Mouse (Mus musculus): ENCODE data around the gene Rab1b. TPM values are rescaled to one million over a fixed set of nuclear protein-coding genes. Genes with fewer than 3 reads are reported as not detected.

Rab1b gene
- polyA plus RNA-seq, 1 experiment from 2014 or later, result 240 TPM

DNA sequence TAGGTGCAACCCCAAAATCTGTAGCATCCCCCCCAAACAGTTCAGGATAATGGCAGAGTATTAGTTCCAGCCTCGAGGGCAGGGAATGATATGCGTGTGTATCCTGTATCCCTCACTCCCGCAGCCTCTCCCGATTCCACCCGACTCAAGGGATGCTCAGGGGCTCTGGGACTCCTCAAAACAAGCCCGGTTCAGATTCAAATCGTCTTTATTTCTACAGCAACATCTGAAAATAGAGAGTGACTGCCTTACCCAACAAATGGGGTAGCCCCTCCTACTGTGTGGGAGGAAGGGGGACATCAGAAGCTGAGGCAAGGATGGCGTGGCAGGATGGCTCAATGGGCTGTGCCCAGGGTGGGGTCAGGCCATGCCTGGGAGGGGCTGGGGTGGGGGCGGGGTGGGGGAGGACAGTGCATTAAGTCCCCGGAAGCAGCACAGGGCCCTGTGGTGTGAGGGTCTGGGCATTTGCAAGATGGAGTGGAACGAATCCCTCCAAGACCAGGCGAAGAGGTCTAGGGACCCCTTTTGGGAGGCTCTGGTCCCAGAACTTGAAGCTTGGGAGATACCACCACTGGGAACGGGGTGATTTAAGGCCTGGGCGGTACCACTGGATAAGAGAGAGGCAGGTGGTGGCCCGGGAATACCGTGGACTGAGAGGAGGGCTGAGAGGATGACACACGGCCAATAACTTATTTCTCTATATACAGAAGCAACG lies 841 bp upstream of the Rab1b start:
- no peak overlapping the region for H3K4me3 ChIP-seq (ENCODE audit: low read depth, low read length)
- H3K9ac ChIP-seq (replicated peaks; ENCODE audit: low read depth), result no peak overlapping the region
- ATAC-seq (no peak), DNase-seq (ENCODE audit: low spot score) (no peak)
- no peak overlapping the region for H3K27ac ChIP-seq (ENCODE audit: low read length)
- H3K9me3 ChIP-seq (ENCODE audit: low read length), result no peaks in the 10 kb centered on the region
- TF ChIP-seq EP300 (IDR thresholded peaks at IDR 0.05), result no peak
- TF ChIP-seq CTCF (IDR thresholded peaks at IDR 0.05), result no peak
- H3K4me1 ChIP-seq (ENCODE audit: insufficient read depth, low read depth, low read length), result peaks cover 7% of the 10 kb centered on the region; the same call in 1 of the 2 replicates
- WGBS, result 66% methylated on average over 18 of the region's 18 CpGs
- H3K36me3 ChIP-seq (ENCODE audit: insufficient read depth, low read length), result peaks cover 19% of the 10 kb centered on the region
- 0 out of 2 replicates have a peak overlapping the region, but pooled peaks have one; percentile 91 for H3K4me2 ChIP-seq (replicated peaks; ENCODE audit: low read depth, low read length)
- no peaks in the 10 kb centered on the region for H3K27me3 ChIP-seq (replicated peaks; ENCODE audit: insufficient read depth, low read length)

DNA sequence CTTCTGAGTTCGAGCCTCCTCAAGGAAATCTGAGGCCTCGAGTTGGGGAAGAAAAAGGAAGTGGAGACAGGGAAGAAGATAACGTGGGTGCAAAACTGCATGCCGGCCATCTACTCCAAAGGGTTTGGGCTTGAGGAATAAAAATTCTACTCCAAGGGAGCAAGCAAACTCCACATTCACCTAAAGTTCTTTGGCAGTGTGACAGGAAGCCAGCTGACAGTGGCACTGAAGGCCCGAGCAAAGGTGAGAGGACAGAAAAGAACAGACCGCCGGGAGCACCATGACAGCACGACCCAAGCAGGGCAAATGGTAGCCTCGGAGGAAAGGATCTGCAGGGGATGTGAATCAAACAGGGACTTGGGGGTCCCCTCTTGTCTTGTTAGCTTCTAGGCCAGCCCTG lies 798 bp downstream of the Rab1b start:
- peaks cover 7% of the 10 kb centered on the region; the same call in 1 of the 2 replicates for H3K4me1 ChIP-seq (ENCODE audit: insufficient read depth, low read depth, low read length)
- 3% methylated on average over 9 of the region's 9 CpGs for WGBS
- no peaks in the 10 kb centered on the region for H3K9me3 ChIP-seq (ENCODE audit: low read length)
- H3K4me3 ChIP-seq (ENCODE audit: low read depth, low read length), result peak overlapping the region; percentile 87
- H3K27ac ChIP-seq (ENCODE audit: low read length), result peak overlapping the region; percentile 92
- ATAC-seq (no peak), DNase-seq (ENCODE audit: low spot score) (no peak)
- TF ChIP-seq CTCF (IDR thresholded peaks at IDR 0.05) (no peak), EP300 (IDR thresholded peaks at IDR 0.05) (no peak)
- peak overlapping the region; percentile 91 for H3K4me2 ChIP-seq (replicated peaks; ENCODE audit: low read depth, low read length)
- peak overlapping the region; percentile 82 for H3K9ac ChIP-seq (replicated peaks; ENCODE audit: low read depth)
- no peaks in the 10 kb centered on the region for H3K27me3 ChIP-seq (replicated peaks; ENCODE audit: insufficient read depth, low read length)
- peaks cover 33% of the 10 kb centered on the region for H3K36me3 ChIP-seq (ENCODE audit: insufficient read depth, low read length)

DNA sequence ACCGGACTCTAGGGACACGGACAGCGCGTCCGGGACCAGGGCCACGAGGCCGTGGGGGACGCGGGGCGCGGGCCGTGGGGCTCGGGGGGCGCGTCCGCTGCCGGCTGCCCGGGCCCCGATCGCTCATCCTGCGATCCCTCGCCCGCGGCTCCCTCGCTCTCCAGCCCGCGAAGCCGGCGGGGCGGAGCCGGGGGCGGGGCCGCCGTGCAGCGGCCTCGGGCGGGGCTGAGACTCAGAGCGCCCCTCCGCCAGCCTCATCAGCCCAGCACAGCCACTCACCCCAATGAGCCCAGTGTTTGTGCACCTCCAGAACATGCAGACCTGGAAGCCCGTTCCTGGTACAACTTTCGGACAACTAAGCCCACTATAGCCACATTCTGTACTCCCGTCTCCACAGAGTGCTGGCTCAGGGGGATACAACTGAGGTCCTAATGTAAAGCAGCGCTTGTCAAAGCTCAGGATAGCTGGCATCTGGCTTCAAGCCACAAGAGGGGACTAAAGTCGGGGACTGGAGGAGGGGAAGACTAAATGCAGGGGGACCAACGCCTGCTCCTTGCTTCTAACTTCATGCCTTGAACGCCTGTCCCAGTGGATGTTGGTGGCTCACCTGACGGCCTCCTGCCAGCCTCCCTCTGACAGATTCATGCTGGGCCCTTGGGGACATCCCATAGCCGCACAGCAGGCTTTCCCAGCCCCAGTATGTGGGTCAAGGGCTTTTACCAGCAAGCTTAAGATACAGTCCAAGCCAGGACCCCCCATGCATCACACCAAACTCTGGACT lies 8.3 kb downstream of the Rab1b start, which contains the start of gene Cnih2:
TSS of gene Cnih2 (minus strand) at position 159 of the 781 bp plus-strand sequence.
- WGBS, result 6% methylated on average over 34 of the region's 48 CpGs
- TF ChIP-seq EP300 (IDR thresholded peaks at IDR 0.05) (no peak), CTCF (IDR thresholded peaks at IDR 0.05) (no peak)
- peaks cover 30% of the 10 kb centered on the region for H3K36me3 ChIP-seq (ENCODE audit: insufficient read depth, low read length)
- H3K4me1 ChIP-seq (ENCODE audit: insufficient read depth, low read depth, low read length), result peaks cover 4% of the 10 kb centered on the region; the same call in 1 of the 2 replicates
- H3K27ac ChIP-seq (ENCODE audit: low read length), result no peak within 1 kb of the TSS
- peak; percentile 57 for ATAC-seq
- H3K4me2 ChIP-seq (replicated peaks; ENCODE audit: low read depth, low read length), result peak within 1 kb of the TSS; percentile 80
- H3K9ac ChIP-seq (replicated peaks; ENCODE audit: low read depth), result no peak within 1 kb of the TSS
- H3K4me3 ChIP-seq (ENCODE audit: low read depth, low read length), result peak within 1 kb of the TSS; percentile 28
- H3K9me3 ChIP-seq (ENCODE audit: low read length), result no peaks in the 10 kb centered on the region
- peak; percentile 63 for DNase-seq (ENCODE audit: low spot score)
- H3K27me3 ChIP-seq (replicated peaks; ENCODE audit: insufficient read depth, low read length), result no peaks in the 10 kb centered on the region

DNA sequence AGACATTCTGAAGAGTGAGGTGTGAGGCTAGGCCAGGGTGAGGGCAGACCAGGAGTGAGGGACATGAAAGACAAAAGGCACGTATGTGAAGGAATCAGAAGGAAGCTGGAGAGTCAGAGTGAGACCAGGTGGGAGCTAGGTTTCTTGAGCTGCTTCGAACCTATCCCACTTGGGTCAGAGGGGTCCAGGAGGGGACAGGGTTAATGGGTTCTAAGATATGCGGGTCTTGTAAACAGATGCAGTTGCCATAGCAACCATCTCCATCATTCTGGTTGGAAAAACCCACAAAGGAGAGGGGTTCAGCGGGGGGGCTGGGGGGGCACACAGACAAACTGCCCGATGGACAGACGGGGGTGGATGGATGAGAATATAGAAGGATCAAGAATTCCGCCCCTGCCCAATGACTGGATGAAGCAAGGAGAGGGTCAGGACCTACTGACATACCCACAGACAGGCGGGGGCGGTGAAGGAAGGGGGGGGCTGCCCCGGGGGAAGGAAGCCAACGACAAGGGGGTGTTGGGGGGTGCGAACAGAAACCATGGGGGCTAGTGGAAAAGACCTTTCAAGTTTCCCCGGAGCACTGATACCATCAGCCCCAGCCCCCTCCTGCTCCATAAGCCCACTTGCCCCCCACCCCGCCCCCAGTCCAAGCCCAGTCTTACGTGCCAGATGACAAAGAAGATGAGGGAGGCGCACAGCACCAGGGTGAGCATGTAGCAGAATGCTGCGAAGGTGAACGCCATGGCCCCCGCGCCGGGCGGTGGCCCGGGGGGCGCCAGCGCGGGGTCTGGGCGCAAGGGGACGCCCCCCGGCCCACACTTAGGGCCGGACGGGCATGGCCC lies 9.1 kb downstream of the Rab1b start:
- Histone ChIP-seq H3K9me3 (ENCODE audit: low read length) (no peaks in the 10 kb centered on the region), H3K27me3 (replicated peaks; ENCODE audit: insufficient read depth, low read length) (no peaks in the 10 kb centered on the region), H3K4me1 (ENCODE audit: insufficient read depth, low read depth, low read length) (peaks cover 4% of the 10 kb centered on the region; the same call in 1 of the 2 replicates), H3K9ac (replicated peaks; ENCODE audit: low read depth) (no peak overlapping the region), H3K4me3 (ENCODE audit: low read depth, low read length) (peak overlapping the region; percentile 28), H3K4me2 (replicated peaks; ENCODE audit: low read depth, low read length) (peak overlapping the region; percentile 80), H3K27ac (ENCODE audit: low read length) (no peak overlapping the region), H3K36me3 (ENCODE audit: insufficient read depth, low read length) (peaks cover 22% of the 10 kb centered on the region)
- DNase-seq (ENCODE audit: low spot score) (no peak), ATAC-seq (no peak; the same call in 1 of the 2 replicates)
- TF ChIP-seq EP300 (IDR thresholded peaks at IDR 0.05) (no peak), CTCF (IDR thresholded peaks at IDR 0.05) (no peak)
- 10% methylated on average over 30 of the region's 31 CpGs for WGBS

DNA sequence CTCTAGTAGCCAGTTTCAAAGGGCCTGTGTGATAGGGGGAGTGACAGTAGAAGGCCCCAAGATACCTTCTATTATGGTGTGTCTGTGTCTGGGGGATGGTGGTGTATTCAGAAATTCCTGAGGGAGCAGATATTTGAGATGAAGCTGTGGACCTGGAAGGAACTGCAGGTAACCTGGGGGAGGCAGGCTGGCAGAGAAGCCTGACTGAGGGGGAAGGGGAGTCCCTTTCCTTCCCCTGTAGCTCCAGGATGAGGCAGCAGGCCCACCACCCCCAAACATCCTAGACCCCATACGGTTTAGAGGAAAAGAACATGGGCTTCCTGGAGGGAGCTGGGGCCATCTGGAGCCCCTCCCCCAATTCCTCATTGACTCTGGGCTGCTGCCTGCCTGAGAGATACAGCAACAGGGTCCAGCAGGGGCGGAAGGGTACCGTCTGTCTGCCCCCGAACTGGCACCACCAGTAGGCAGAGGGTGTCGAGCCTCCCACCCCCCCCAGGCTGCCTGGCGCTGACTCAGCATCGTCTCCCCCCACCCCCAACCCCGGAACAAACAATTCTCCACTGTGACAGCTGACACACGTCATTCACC lies 10.9 kb downstream of the Rab1b start:
- Histone ChIP-seq H3K36me3 (ENCODE audit: insufficient read depth, low read length) (peaks cover 19% of the 10 kb centered on the region; the same call in 1 of the 2 replicates), H3K27me3 (replicated peaks; ENCODE audit: insufficient read depth, low read length) (no peaks in the 10 kb centered on the region), H3K27ac (ENCODE audit: low read length) (no peak overlapping the region), H3K4me2 (replicated peaks; ENCODE audit: low read depth, low read length) (no peak overlapping the region), H3K4me3 (ENCODE audit: low read depth, low read length) (no peak overlapping the region), H3K9ac (replicated peaks; ENCODE audit: low read depth) (no peak overlapping the region), H3K4me1 (ENCODE audit: insufficient read depth, low read depth, low read length) (peaks cover 4% of the 10 kb centered on the region; the same call in 1 of the 2 replicates), H3K9me3 (ENCODE audit: low read length) (no peaks in the 10 kb centered on the region)
- DNase-seq (ENCODE audit: low spot score) (no peak), ATAC-seq (no peak)
- 8% methylated on average over 9 of the region's 9 CpGs for WGBS
- no peak for TF ChIP-seq EP300 (IDR thresholded peaks at IDR 0.05)
- no peak for TF ChIP-seq CTCF (IDR thresholded peaks at IDR 0.05)

All from lung, postnatal 0 days (tissue).